Mouse (Mus musculus) stomach, postnatal 0 days (tissue): Measurements from ENCODE around the gene Gatad2a. TPM values are rescaled to one million over a fixed set of nuclear protein-coding genes. Genes with fewer than 3 reads are reported as not detected.

Source experiments
- ATAC-seq: fragments of 200-750 bp; cut with Nextera tagmentation; 2 replicates; pipeline ENCODE4 v1.8.0; 2017; ENCODE audit not compliant: low FRiP score, low TSS enrichment
- DNase-seq: peaks from one replicate; pipeline ENCODE4 v3.0.0-alpha.2; 2016; ENCODE audit warnings: low spot score
- H3K27ac ChIP-seq: fragments of 300-500 bp; sonication (generic); replicated peaks from 2 replicates; pipeline ENCODE4 v1.5.1; 2014; ENCODE audit warnings: mild to moderate bottlenecking, control low read depth
- H3K27me3 ChIP-seq: fragments of 300-500 bp; sonication (generic); 2 replicates; pipeline ENCODE4 v1.6.1; 2014; ENCODE audit warnings: low read length; ENCODE audit not compliant: control insufficient read depth, insufficient read depth
- H3K36me3 ChIP-seq: fragments of 300-500 bp; sonication (generic); 2 replicates; pipeline ENCODE4 v1.6.1; 2014; ENCODE audit warnings: low read length, mixed read lengths; ENCODE audit not compliant: control insufficient read depth, insufficient read depth
- H3K4me1 ChIP-seq: fragments of 300-500 bp; sonication (generic); replicated peaks from 2 replicates; pipeline ENCODE4 v1.6.1; 2014; ENCODE audit warnings: antibody characterized with exemption; ENCODE audit not compliant: control insufficient read depth, insufficient read depth
- H3K4me2 ChIP-seq: fragments of 300-500 bp; sonication (generic); replicated peaks from 2 replicates; pipeline ENCODE4 v1.6.1; 2014; ENCODE audit warnings: low read depth, mild to moderate bottlenecking, control low read depth, moderate library complexity
- H3K4me3 ChIP-seq: fragments of 300-500 bp; sonication (generic); 2 replicates; pipeline ENCODE4 v1.5.1; 2014; ENCODE audit warnings: low read depth, low read length, control low read depth
- H3K9ac ChIP-seq: fragments of 300-500 bp; sonication (generic); 2 replicates; pipeline ENCODE4 v1.6.1; 2014; ENCODE audit warnings: mild to moderate bottlenecking, low read length, control low read depth, mixed read lengths
- H3K9me3 ChIP-seq: fragments of 300-500 bp; sonication (generic); 2 replicates; pipeline ENCODE4 v1.6.1; 2016; ENCODE audit warnings: low read length; ENCODE audit not compliant: control insufficient read depth
- CTCF ChIP-seq: IDR thresholded peaks from 2 replicates; pipeline ENCODE4 v1.5.1; 2016; ENCODE audit warnings: antibody characterized with exemption, low read depth, mild to moderate bottlenecking, moderate library complexity
- EP300 ChIP-seq: optimal IDR thresholded peaks from 2 replicates; pipeline ENCODE3; 2016; ENCODE audit warnings: antibody characterized with exemption
- WGBS: fragments of 180-500 bp; shearing (Covaris S2); extraction: QIAGEN DNeasy Blood & Tissue Kit; methylation state at CpG from one replicate; pipeline ENCODE4 v1.1.7; 2014; 5-methylcytosine and 5-hydroxymethylcytosine counted together
- polyA plus RNA-seq: library from polyadenylated mRNA; unstranded; fragments of >200 nt; fragmentation: Nextera tagmentation; extraction: Ambion mirVana; gene quantifications from 2 replicates; pipeline ENCODE4 v1.2.1, GENCODE M21; 2015

The Gatad2a gene
- polyA plus RNA-seq, 1 experiment from 2014 or later: 32.4 TPM

DNA sequence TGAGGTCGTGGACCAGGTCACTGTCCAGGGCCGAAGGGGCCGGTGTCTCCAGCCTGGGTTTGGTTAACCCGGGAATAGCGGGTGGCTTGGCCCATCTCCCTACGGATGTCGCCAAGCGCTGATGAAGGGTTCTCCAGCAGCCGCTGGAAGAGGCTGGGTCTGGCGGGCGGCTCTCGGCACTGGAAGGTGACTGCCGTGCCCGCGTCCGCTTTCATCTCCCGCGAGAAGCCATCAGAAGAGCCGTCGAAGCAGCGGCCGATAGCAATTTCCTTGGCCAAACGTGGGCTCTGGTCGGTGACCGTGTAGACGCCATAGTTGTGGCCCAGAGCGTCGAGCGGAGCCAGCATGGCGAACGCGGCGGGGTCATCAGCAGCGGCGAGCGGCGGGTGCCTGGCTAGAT, 115.3 kb downstream of the Gatad2a start:
- Histone ChIP-seq H3K4me1 (no peaks in the 10 kb centered on the region), H3K27ac (no peak overlapping the region), H3K9me3 (no peaks in the 10 kb centered on the region), H3K4me2 (peak overlapping the region; percentile 55; the same call in 1 of the 2 replicates), H3K27me3 (peaks cover 30% of the 10 kb centered on the region; the same call in 1 of the 2 replicates), H3K9ac (no peak overlapping the region), H3K4me3 (peak overlapping the region; percentile 39; the same call in 1 of the 2 replicates), H3K36me3 (no peaks in the 10 kb centered on the region)
- DNase-seq (no peak), ATAC-seq (no peak)
- TF ChIP-seq CTCF (no peak), EP300 (no peak)
- 14% methylated on average over 37 of the region's 37 CpGs for WGBS

DNA sequence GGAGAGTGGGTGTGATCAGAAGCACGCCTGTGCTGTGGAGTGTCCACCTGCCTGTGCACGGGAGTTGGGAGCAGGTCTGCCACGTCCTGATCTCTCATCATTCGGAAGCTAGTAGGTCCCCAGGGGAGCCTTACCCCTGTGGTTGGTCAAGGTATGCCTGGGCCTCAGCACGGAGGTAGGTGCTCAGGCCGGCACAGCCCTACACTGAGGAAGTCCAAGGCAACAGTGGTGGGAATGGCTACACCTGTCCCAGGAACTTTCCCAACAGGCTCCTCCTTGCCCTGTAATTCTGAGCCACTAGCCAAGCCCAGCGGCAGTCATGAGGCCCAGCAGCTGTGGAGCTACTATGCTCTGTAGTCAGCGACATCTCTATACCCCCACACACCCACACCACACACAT, 116.5 kb downstream of the Gatad2a start:
- no peak overlapping the region for H3K9ac ChIP-seq
- H3K27me3 ChIP-seq: peaks cover 29% of the 10 kb centered on the region; the same call in 1 of the 2 replicates
- H3K36me3 ChIP-seq: no peaks in the 10 kb centered on the region
- no peak overlapping the region for H3K27ac ChIP-seq
- no peaks in the 10 kb centered on the region for H3K4me1 ChIP-seq
- no peak overlapping the region for H3K4me2 ChIP-seq
- H3K9me3 ChIP-seq: no peaks in the 10 kb centered on the region
- no peak overlapping the region for H3K4me3 ChIP-seq
- ATAC-seq (no peak), DNase-seq (no peak)
- TF ChIP-seq CTCF: no peak
- TF ChIP-seq EP300: no peak
- 68% methylated on average over 8 of the region's 8 CpGs for WGBS

GRCm38 (mm10) chr8:69877992-69878391, 118.2 kb downstream of the Gatad2a start:
- H3K4me3 ChIP-seq: no peak overlapping the region
- DNase-seq (no peak), ATAC-seq (no peak)
- H3K4me2 ChIP-seq: no peak overlapping the region
- no peaks in the 10 kb centered on the region for H3K9me3 ChIP-seq
- 54% methylated on average over 3 of the region's 3 CpGs for WGBS
- peaks cover 13% of the 10 kb centered on the region; the same call in 1 of the 2 replicates for H3K27me3 ChIP-seq
- no peaks in the 10 kb centered on the region for H3K4me1 ChIP-seq
- H3K9ac ChIP-seq: no peak overlapping the region
- TF ChIP-seq EP300 (no peak), CTCF (no peak)
- no peak overlapping the region for H3K27ac ChIP-seq
- H3K36me3 ChIP-seq: no peaks in the 10 kb centered on the region

GRCm38 (mm10) chr8:69877396-69877795, 118.8 kb downstream of the Gatad2a start:
- DNase-seq: no peak
- Histone ChIP-seq H3K4me3 (no peak overlapping the region), H3K9ac (no peak overlapping the region), H3K9me3 (no peaks in the 10 kb centered on the region), H3K27me3 (peaks cover 9% of the 10 kb centered on the region; the same call in 1 of the 2 replicates), H3K4me2 (no peak overlapping the region), H3K4me1 (no peaks in the 10 kb centered on the region), H3K36me3 (no peaks in the 10 kb centered on the region), H3K27ac (no peak overlapping the region)
- no peak for TF ChIP-seq CTCF
- TF ChIP-seq EP300: no peak
- ATAC-seq: no peak
- 86% methylated on average over 4 of the region's 4 CpGs for WGBS

- 80% methylated on average over 10 of the region's 10 CpGs for WGBS
- no peak overlapping the region for H3K4me2 ChIP-seq
- TF ChIP-seq CTCF: no peak
- no peak for TF ChIP-seq EP300
- no peak overlapping the region for H3K4me3 ChIP-seq
- ATAC-seq (no peak), DNase-seq (no peak)
- no peak overlapping the region for H3K27ac ChIP-seq
- no peaks in the 10 kb centered on the region for H3K9me3 ChIP-seq
- peaks cover 7% of the 10 kb centered on the region; the same call in 1 of the 2 replicates for H3K27me3 ChIP-seq
- no peaks in the 10 kb centered on the region for H3K4me1 ChIP-seq
- no peaks in the 10 kb centered on the region for H3K36me3 ChIP-seq
- no peak overlapping the region for H3K9ac ChIP-seq
Observed at GRCm38 (mm10) chr8:69876967-69877366, 119.2 kb downstream of the Gatad2a start.

- H3K9me3 ChIP-seq: no peaks in the 10 kb centered on the region
- WGBS: 53% methylated on average over 10 of the region's 10 CpGs
- DNase-seq: no peak
- no peaks in the 10 kb centered on the region for H3K36me3 ChIP-seq
- no peak overlapping the region for H3K27ac ChIP-seq
- no peaks in the 10 kb centered on the region; the same call in 1 of the 2 replicates for H3K27me3 ChIP-seq
- no peak overlapping the region for H3K9ac ChIP-seq
- H3K4me3 ChIP-seq: no peak overlapping the region
- H3K4me2 ChIP-seq: no peak overlapping the region
- ATAC-seq: no peak
- TF ChIP-seq EP300 (no peak), CTCF (no peak)
- H3K4me1 ChIP-seq: no peaks in the 10 kb centered on the region
Observed at GRCm38 (mm10) chr8:69876097-69876496, 120.1 kb downstream of the Gatad2a start.
